Mouse (Mus musculus): ENCODE measurements around the gene Fahd2a. TPM values are rescaled to one million over a fixed set of nuclear protein-coding genes. Genes with fewer than 3 reads are reported as not detected.

Gene Fahd2a
- polyA plus RNA-seq, 1 experiment from 2014 or later, result 25.8 TPM

GRCm38 (mm10) chr2:127387521-127387920 is 56.8 kb downstream of the Fahd2a start:
- Histone ChIP-seq H3K9ac (ENCODE audit: low read length) (no peak overlapping the region), H3K36me3 (ENCODE audit: control insufficient read depth, insufficient read depth, low read length) (no peaks in the 10 kb centered on the region), H3K27ac (ENCODE audit: low read depth, low read length) (no peak overlapping the region), H3K4me1 (replicated peaks; ENCODE audit: control insufficient read depth, insufficient read depth, low read length) (no peaks in the 10 kb centered on the region), H3K4me3 (ENCODE audit: low read depth, low read length) (no peak overlapping the region), H3K4me2 (ENCODE audit: low read depth, low read length, severe bottlenecking) (no peak overlapping the region), H3K27me3 (ENCODE audit: control insufficient read depth, insufficient read depth, low read length) (no peaks in the 10 kb centered on the region), H3K9me3 (ENCODE audit: control insufficient read depth, low read length) (no peaks in the 10 kb centered on the region)
- ATAC-seq (replicated peaks; ENCODE audit: low FRiP score) (no peak), DNase-seq (ENCODE audit: low spot score) (no peak)
- 89% methylated on average over 2 of the region's 2 CpGs for WGBS

Other genes starting within 250 kb of the Fahd2a start
- 2.1 and 2.9 TPM in 2 replicates for gene 1810024B03Rik, start 236.3 kb downstream of the Fahd2a start, polyA plus RNA-seq (2014; fragmentation: Nextera tagmentation; extraction: Ambion mirVana)
- gene Snrnp200, start 236.2 kb downstream of the Fahd2a start, polyA plus RNA-seq (2014; fragmentation: Nextera tagmentation; extraction: Ambion mirVana), result 113 and 115 TPM in 2 replicates
- 46.3 and 55.6 TPM in 2 replicates for gene Ciao1, start 196.7 kb downstream of the Fahd2a start, polyA plus RNA-seq (2014; fragmentation: Nextera tagmentation; extraction: Ambion mirVana)
- gene Tmem127, start 196.7 kb downstream of the Fahd2a start, polyA plus RNA-seq (2014; fragmentation: Nextera tagmentation; extraction: Ambion mirVana), result 23.0 and 25.7 TPM in 2 replicates
- 95.0 and 102 TPM in 2 replicates for gene Stard7, start 174.3 kb downstream of the Fahd2a start, polyA plus RNA-seq (2014; fragmentation: Nextera tagmentation; extraction: Ambion mirVana)
- 3.9 and 5.2 TPM in 2 replicates for gene Dusp2, start 108.4 kb downstream of the Fahd2a start, polyA plus RNA-seq (2014; fragmentation: Nextera tagmentation; extraction: Ambion mirVana)
- not detected in 2 replicates for gene Astl, start 105.9 kb downstream of the Fahd2a start, polyA plus RNA-seq (2014; fragmentation: Nextera tagmentation; extraction: Ambion mirVana)
- 3.4 and 4.1 TPM in 2 replicates for gene Adra2b, start 81.4 kb downstream of the Fahd2a start, polyA plus RNA-seq (2014; fragmentation: Nextera tagmentation; extraction: Ambion mirVana)
- gene Gpat2, start 19.4 kb downstream of the Fahd2a start, polyA plus RNA-seq (2014; fragmentation: Nextera tagmentation; extraction: Ambion mirVana), result 0.16 and 0.40 TPM in 2 replicates
- 4.6 and 6.3 TPM in 2 replicates for gene Kcnip3, start 77.5 kb upstream of the Fahd2a start, polyA plus RNA-seq (2014; fragmentation: Nextera tagmentation; extraction: Ambion mirVana)
- gene Prom2, start 96.9 kb upstream of the Fahd2a start, polyA plus RNA-seq (2014; fragmentation: Nextera tagmentation; extraction: Ambion mirVana), result 0.48 and 0.63 TPM in 2 replicates
- 7.2 and 8.9 TPM in 2 replicates for gene Zfp661, start 142.5 kb upstream of the Fahd2a start, polyA plus RNA-seq (2014; fragmentation: Nextera tagmentation; extraction: Ambion mirVana)
- 159 and 167 TPM in 2 replicates for gene Mrps5, start 142.7 kb upstream of the Fahd2a start, polyA plus RNA-seq (2014; fragmentation: Nextera tagmentation; extraction: Ambion mirVana)
- gene Mal, start 212.1 kb upstream of the Fahd2a start, polyA plus RNA-seq (2014; fragmentation: Nextera tagmentation; extraction: Ambion mirVana), result 0.24 and 2.0 TPM in 2 replicates

All from forebrain, embryonic 11.5 days (tissue).